Mouse (Mus musculus) CD4-positive naive resting alpha-beta T cell, adult 57 days (primary cell): ENCODE data around the gene 4930544G11Rik. TPM values are rescaled to one million over a fixed set of nuclear protein-coding genes. Genes with fewer than 3 reads are reported as not detected.

ENCODE experiments used
- total RNA-seq: library from RNA; stranded (reverse); gene quantifications from one replicate; pipeline ENCODE4 v1.2.4, GENCODE M21; 2023

Gene 4930544G11Rik
- total RNA-seq, result not detected

GRCm38 (mm10) chr6:65952309-65952708 is at the start of gene 4930544G11Rik:
Gene 4930544G11Rik (plus strand): TSS chr6:65952609.

Other genes with a start within 250 kb of the 4930544G11Rik start
- 1.2 TPM for gene Prdm5, start 173.6 kb upstream of the 4930544G11Rik start, total RNA-seq